Mouse (Mus musculus) CD4-positive, CD25-positive, alpha-beta regulatory T cell, adult 4 months (primary cell): ENCODE measurements around the gene Olfr1356. TPM values are rescaled to one million over a fixed set of nuclear protein-coding genes. Genes with fewer than 3 reads are reported as not detected.
"Not testable (repeated sequence)": the region's sequence is repeated elsewhere in the genome, so short reads cannot be mapped to it uniquely, and the experiment has no call there.

Experiments
- ATAC-seq: one replicate; pipeline ENCODE4 v1.8.0; 2017
- polyA plus RNA-seq, 2 experiments: library from polyadenylated mRNA; unstranded; fragments of 100-300 nt; shearing (Covaris generic); gene quantifications; one replicate each; pipeline ENCODE4 v1.2.1; 2017

The Olfr1356 gene
- not detected for polyA plus RNA-seq

GRCm38 (mm10) chr10:78852066-78852465 lies at the start of gene Olfr1356:
Gene Olfr1356, minus strand, starts transcription at chr10:78852166.
- no peak for ATAC-seq

GRCm38 (mm10) chr10:78875240-78875639 lies 23.3 kb upstream of the Olfr1356 start, which contains the start of gene Olfr1355:
Gene Olfr1355, plus strand, starts transcription at chr10:78875540.
- no peak for ATAC-seq

DNA sequence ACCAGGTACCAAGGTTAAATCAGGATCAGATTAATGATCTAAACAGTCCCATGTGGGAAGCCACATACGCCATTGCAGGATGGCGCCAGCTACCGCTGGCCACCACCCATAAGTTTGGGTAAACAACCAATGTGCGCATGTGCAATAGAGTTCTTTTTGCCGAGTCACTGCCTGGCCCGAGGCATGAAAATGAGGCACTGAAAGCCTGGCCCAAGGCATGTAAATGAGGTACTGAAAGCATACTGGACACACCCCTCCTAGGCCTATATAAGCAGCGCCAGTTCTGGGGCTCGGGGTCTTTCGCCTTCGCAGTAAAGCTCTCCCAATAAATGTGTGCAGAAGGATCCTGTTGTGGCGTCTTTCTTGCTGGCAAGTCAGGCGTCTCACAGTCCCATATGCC lies 11.5 kb downstream of the Olfr1356 start:
- ATAC-seq: not testable (repeated sequence)

GRCm38 (mm10) chr10:78812358-78813060 lies 39.5 kb downstream of the Olfr1356 start:
- ATAC-seq: no peak

DNA sequence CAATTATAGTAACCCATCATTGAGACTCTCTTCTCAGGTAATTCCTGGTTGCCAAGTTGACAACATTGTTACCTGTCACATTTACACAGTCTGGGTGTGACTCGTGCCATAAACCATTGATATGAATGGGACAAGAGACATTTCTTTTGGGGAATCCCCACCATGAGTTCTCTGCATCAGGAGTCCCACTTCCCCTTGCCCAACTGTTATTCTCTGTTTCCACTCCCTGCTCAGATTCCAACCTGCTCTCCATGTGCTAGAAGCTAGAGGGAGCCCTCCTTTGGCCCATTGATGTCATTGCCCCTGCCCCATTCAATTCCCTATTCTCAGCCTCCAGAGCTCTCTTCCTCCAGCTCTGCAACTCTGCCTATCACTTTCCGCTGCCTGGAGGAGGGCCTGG lies 50.5 kb downstream of the Olfr1356 start:
- no peak for ATAC-seq

Other genes starting within 250 kb of the Olfr1356 start
- gene Olfr1357, start 234.1 kb downstream of the Olfr1356 start, polyA plus RNA-seq: not detected
- not detected for gene Casp14, start 133.9 kb downstream of the Olfr1356 start, polyA plus RNA-seq
- not detected for gene Ccdc105, start 99.1 kb downstream of the Olfr1356 start, polyA plus RNA-seq
- not detected for gene Slc1a6, start 71.7 kb downstream of the Olfr1356 start, polyA plus RNA-seq
- gene Olfr1355, start 23.4 kb upstream of the Olfr1356 start, polyA plus RNA-seq: not detected
- gene Olfr1354, start 61.0 kb upstream of the Olfr1356 start, polyA plus RNA-seq: not detected
- not detected for gene Olfr8, start 98.5 kb upstream of the Olfr1356 start, polyA plus RNA-seq
- not detected for gene Olfr1353, start 111.1 kb upstream of the Olfr1356 start, polyA plus RNA-seq
- gene Olfr1352, start 128.9 kb upstream of the Olfr1356 start, polyA plus RNA-seq: not detected
- not detected for gene Olfr1351, start 160.3 kb upstream of the Olfr1356 start, polyA plus RNA-seq
- gene Olfr57, start 176.6 kb upstream of the Olfr1356 start, polyA plus RNA-seq: under 1 TPM in 1 of 2 experiments, not detected in 1; 0.42 TPM
- gene 2610008E11Rik, start 245.4 kb upstream of the Olfr1356 start, polyA plus RNA-seq: 10 to 100 TPM; 17.9 to 20.3 TPM